Mouse (Mus musculus): ENCODE data around the gene Vax2. TPM values are rescaled to one million over a fixed set of nuclear protein-coding genes. Genes with fewer than 3 reads are reported as not detected.

The Vax2 gene
- total and polyA plus RNA-seq, 2 experiments from 2014 or later, result not detected

DNA sequence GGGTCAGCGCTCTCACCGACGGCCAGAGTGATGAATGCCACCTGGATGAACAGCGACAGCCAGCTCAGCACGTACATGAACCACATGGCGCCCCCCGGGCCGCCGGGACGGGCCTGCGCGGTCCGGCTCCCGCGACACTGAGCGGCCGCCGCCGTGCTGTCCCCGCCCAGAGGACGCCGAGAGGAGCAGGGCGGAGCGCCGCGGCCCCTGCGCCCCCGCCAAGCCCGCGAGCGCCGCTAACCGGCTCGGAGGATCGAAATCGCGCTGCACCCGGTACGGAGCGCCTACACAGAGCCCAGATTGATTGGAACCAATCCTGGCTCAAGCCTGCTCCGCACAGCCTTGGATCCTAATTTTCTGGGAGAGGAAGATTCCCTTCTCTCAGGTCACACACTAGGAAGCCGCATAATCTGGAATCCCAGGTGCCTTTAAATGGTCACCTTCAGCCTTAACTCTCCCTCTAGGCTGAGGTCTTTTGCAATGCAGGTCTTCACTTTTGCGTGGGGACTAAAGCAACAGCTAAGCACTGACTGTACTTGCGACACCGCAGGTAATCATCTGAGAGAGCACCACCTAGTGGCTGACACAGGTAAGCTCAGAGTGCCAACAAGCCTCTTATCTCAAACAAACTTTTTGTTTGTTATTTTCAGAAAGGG is 64.7 kb downstream of the Vax2 start, which contains the start of gene Tex261:
TSS of gene Tex261 (minus strand) at position 176 of the 656 bp plus-strand sequence.
- under 1% methylated on average over 45 of the region's 45 CpGs for WGBS
- peak within 1 kb of the TSS; percentile 91 for H3K27ac ChIP-seq (ENCODE audit: low read depth)
- peak within 1 kb of the TSS; percentile 70 for H3K4me3 ChIP-seq (ENCODE audit: low read depth, low read length)
- ATAC-seq (ENCODE audit: insufficient read depth, low read depth), result peak; percentile 96
- peaks cover 9% of the 10 kb centered on the region for H3K4me1 ChIP-seq (ENCODE audit: control insufficient read depth, insufficient read depth)
- peak; percentile 90 for DNase-seq (ENCODE audit: low spot score)
- no peaks in the 10 kb centered on the region for H3K27me3 ChIP-seq (ENCODE audit: control insufficient read depth, insufficient read depth, low read length)
- H3K4me2 ChIP-seq (ENCODE audit: low read depth, low read length), result peak within 1 kb of the TSS; percentile 87
- TF ChIP-seq CTCF (IDR thresholded peaks at IDR 0.05; ENCODE audit: low read depth), result peak; percentile 83
- no peak for TF ChIP-seq EP300 (IDR thresholded peaks at IDR 0.05; ENCODE audit: low read depth)
- H3K9me3 ChIP-seq (replicated peaks; ENCODE audit: control insufficient read depth, low read length), result no peaks in the 10 kb centered on the region
- H3K9ac ChIP-seq (replicated peaks; ENCODE audit: low read depth, low read length), result peak within 1 kb of the TSS; percentile 79
- peaks cover 28% of the 10 kb centered on the region for H3K36me3 ChIP-seq (replicated peaks; ENCODE audit: control insufficient read depth, insufficient read depth, low read length)

DNA sequence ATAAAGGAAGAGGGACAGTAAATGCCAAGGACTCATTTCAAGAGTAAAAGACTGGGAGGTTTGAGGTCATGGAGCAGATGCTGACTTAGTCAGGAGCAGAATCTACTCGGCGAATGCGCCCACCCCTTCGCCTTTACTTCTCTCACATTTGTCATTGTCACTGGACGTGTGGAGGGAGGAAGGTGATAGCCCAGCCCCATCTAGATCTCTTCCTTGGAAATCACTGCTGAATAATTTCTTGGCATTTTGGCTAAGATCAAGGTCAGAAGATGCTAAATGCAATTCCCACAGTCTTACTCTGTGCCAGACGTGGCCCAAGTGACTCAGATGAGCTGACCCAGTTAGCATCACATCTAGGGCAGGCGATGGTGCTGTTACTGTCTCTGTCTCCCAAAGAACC is 67.2 kb downstream of the Vax2 start:
- Histone ChIP-seq H3K4me2 (ENCODE audit: low read depth, low read length) (no peak overlapping the region), H3K9ac (replicated peaks; ENCODE audit: low read depth, low read length) (no peak overlapping the region), H3K4me1 (ENCODE audit: control insufficient read depth, insufficient read depth) (peaks cover 9% of the 10 kb centered on the region), H3K27ac (ENCODE audit: low read depth) (no peak overlapping the region), H3K36me3 (replicated peaks; ENCODE audit: control insufficient read depth, insufficient read depth, low read length) (peaks cover 4% of the 10 kb centered on the region; the same call in 1 of the 2 replicates), H3K4me3 (ENCODE audit: low read depth, low read length) (no peak overlapping the region), H3K9me3 (replicated peaks; ENCODE audit: control insufficient read depth, low read length) (no peaks in the 10 kb centered on the region), H3K27me3 (ENCODE audit: control insufficient read depth, insufficient read depth, low read length) (no peaks in the 10 kb centered on the region)
- no peak for TF ChIP-seq EP300 (IDR thresholded peaks at IDR 0.05; ENCODE audit: low read depth)
- TF ChIP-seq CTCF (IDR thresholded peaks at IDR 0.05; ENCODE audit: low read depth), result no peak
- no peak for ATAC-seq (ENCODE audit: insufficient read depth, low read depth)
- 81% methylated on average over 7 of the region's 7 CpGs for WGBS
- DNase-seq (ENCODE audit: low spot score), result no peak

DNA sequence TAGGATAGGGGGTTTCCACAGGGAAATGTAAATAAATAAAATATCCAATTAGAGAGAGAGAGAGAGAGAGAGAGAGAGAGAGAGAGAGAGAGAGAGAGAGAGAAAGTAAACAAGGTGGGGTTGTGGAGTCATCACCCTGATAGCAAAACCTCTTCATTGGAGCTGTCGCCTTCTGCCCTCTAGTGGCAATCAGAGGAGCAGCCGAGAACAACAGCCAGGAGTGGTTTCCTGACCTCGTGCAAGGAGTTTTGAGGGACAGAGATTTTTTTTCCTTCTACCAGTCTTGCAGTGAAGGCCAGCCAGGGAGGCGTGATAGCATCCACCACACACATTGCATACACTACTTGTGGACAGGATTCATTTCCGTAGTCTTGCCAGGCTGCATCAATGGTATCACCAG is 68.0 kb downstream of the Vax2 start:
- H3K9ac ChIP-seq (replicated peaks; ENCODE audit: low read depth, low read length), result no peak overlapping the region
- H3K4me3 ChIP-seq (ENCODE audit: low read depth, low read length), result no peak overlapping the region
- TF ChIP-seq CTCF (IDR thresholded peaks at IDR 0.05; ENCODE audit: low read depth), result peak; percentile 84
- TF ChIP-seq EP300 (IDR thresholded peaks at IDR 0.05; ENCODE audit: low read depth), result no peak
- WGBS, result 9% methylated on average over 5 of the region's 5 CpGs
- ATAC-seq (ENCODE audit: insufficient read depth, low read depth) (no peak), DNase-seq (ENCODE audit: low spot score) (peak; percentile 50)
- H3K27me3 ChIP-seq (ENCODE audit: control insufficient read depth, insufficient read depth, low read length), result no peaks in the 10 kb centered on the region
- no peaks in the 10 kb centered on the region for H3K36me3 ChIP-seq (replicated peaks; ENCODE audit: control insufficient read depth, insufficient read depth, low read length)
- H3K4me2 ChIP-seq (ENCODE audit: low read depth, low read length), result no peak overlapping the region
- peaks cover 7% of the 10 kb centered on the region for H3K4me1 ChIP-seq (ENCODE audit: control insufficient read depth, insufficient read depth)
- H3K9me3 ChIP-seq (replicated peaks; ENCODE audit: control insufficient read depth, low read length), result no peaks in the 10 kb centered on the region
- no peak overlapping the region for H3K27ac ChIP-seq (ENCODE audit: low read depth)

DNA sequence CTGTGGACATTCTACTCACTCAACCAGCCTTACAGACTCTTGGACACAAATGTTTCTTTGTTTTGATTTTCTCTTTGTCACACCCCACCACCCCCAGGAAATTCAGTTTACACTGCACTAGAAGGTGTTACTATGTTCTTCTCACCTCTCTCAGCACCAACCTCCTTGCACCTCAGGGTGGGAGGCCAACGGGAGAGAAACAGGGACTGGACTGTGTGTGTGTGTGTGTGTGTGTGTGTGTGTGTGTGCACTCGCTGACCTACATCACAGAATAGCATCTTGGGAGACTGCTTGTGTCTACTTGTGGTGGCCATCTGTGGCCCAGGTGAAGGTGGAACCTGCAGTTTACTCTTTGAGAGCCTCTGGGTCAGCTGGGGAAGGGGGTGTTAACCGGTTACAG is 75.4 kb downstream of the Vax2 start:
- no peaks in the 10 kb centered on the region for H3K27me3 ChIP-seq (ENCODE audit: control insufficient read depth, insufficient read depth, low read length)
- TF ChIP-seq EP300 (IDR thresholded peaks at IDR 0.05; ENCODE audit: low read depth) (no peak), CTCF (IDR thresholded peaks at IDR 0.05; ENCODE audit: low read depth) (no peak)
- H3K9me3 ChIP-seq (replicated peaks; ENCODE audit: control insufficient read depth, low read length), result no peaks in the 10 kb centered on the region
- no peaks in the 10 kb centered on the region for H3K4me1 ChIP-seq (ENCODE audit: control insufficient read depth, insufficient read depth)
- ATAC-seq (ENCODE audit: insufficient read depth, low read depth) (no peak), DNase-seq (ENCODE audit: low spot score) (no peak)
- 54% methylated on average over 3 of the region's 3 CpGs for WGBS
- H3K9ac ChIP-seq (replicated peaks; ENCODE audit: low read depth, low read length), result no peak overlapping the region
- H3K4me2 ChIP-seq (ENCODE audit: low read depth, low read length), result no peak overlapping the region
- H3K27ac ChIP-seq (ENCODE audit: low read depth), result no peak overlapping the region
- no peaks in the 10 kb centered on the region for H3K36me3 ChIP-seq (replicated peaks; ENCODE audit: control insufficient read depth, insufficient read depth, low read length)
- no peak overlapping the region for H3K4me3 ChIP-seq (ENCODE audit: low read depth, low read length)

Other genes with a start within 250 kb of the Vax2 start
- gene Dguok, start 204.3 kb upstream of the Vax2 start, total RNA-seq (2014; rRNA removed; ENCODE audit: low replicate concordance), result 21.4 and 25.2 TPM in 2 replicates
- gene Dguok, start 204.3 kb upstream of the Vax2 start, polyA plus RNA-seq (2015; fragmentation: Nextera tagmentation; extraction: Ambion mirVana), result 51.7 and 58.4 TPM in 2 replicates
- gene Actg2, start 175.0 kb upstream of the Vax2 start, total RNA-seq (2014; rRNA removed; ENCODE audit: low replicate concordance), result 15.0 and 831 TPM in 2 replicates
- 7.0 and 9.9 TPM in 2 replicates for gene Actg2, start 175.0 kb upstream of the Vax2 start, polyA plus RNA-seq (2015; fragmentation: Nextera tagmentation; extraction: Ambion mirVana)
- gene Stambp, start 138.5 kb upstream of the Vax2 start, total RNA-seq (2014; rRNA removed; ENCODE audit: low replicate concordance), result 1.2 and 1.5 TPM in 2 replicates
- 22.9 and 24.6 TPM in 2 replicates for gene Stambp, start 138.5 kb upstream of the Vax2 start, polyA plus RNA-seq (2015; fragmentation: Nextera tagmentation; extraction: Ambion mirVana)
- 1.7 TPM in 1 of 2 replicates, not detected in the other for gene Clec4f, start 55.1 kb upstream of the Vax2 start, total RNA-seq (2014; rRNA removed; ENCODE audit: low replicate concordance)
- gene Clec4f, start 55.1 kb upstream of the Vax2 start, polyA plus RNA-seq (2015; fragmentation: Nextera tagmentation; extraction: Ambion mirVana), result 0.59 and 0.66 TPM in 2 replicates
- 0.11 and 0.19 TPM in 2 replicates for gene Cd207, start 33.4 kb upstream of the Vax2 start, total RNA-seq (2014; rRNA removed; ENCODE audit: low replicate concordance)
- gene Cd207, start 33.4 kb upstream of the Vax2 start, polyA plus RNA-seq (2015; fragmentation: Nextera tagmentation; extraction: Ambion mirVana), result 0.75 and 1.2 TPM in 2 replicates
- 0.15 and 4.1 TPM in 2 replicates for gene Atp6v1b1, start 31.7 kb downstream of the Vax2 start, total RNA-seq (2014; rRNA removed; ENCODE audit: low replicate concordance)
- gene Atp6v1b1, start 31.7 kb downstream of the Vax2 start, polyA plus RNA-seq (2015; fragmentation: Nextera tagmentation; extraction: Ambion mirVana), result 0.10 TPM in 1 of 2 replicates, not detected in the other
- gene Ankrd53, start 51.4 kb downstream of the Vax2 start, total RNA-seq (2014; rRNA removed; ENCODE audit: low replicate concordance), result not detected in 2 replicates
- gene Ankrd53, start 51.4 kb downstream of the Vax2 start, polyA plus RNA-seq (2015; fragmentation: Nextera tagmentation; extraction: Ambion mirVana), result 0.16 TPM in 2 replicates
- 78.9 and 85.9 TPM in 2 replicates for gene Tex261, start 64.5 kb downstream of the Vax2 start, total RNA-seq (2014; rRNA removed; ENCODE audit: low replicate concordance)
- 102 and 109 TPM in 2 replicates for gene Tex261, start 64.5 kb downstream of the Vax2 start, polyA plus RNA-seq (2015; fragmentation: Nextera tagmentation; extraction: Ambion mirVana)
- 44.3 and 50.9 TPM in 2 replicates for gene Nagk, start 83.7 kb downstream of the Vax2 start, total RNA-seq (2014; rRNA removed; ENCODE audit: low replicate concordance)
- gene Nagk, start 83.7 kb downstream of the Vax2 start, polyA plus RNA-seq (2015; fragmentation: Nextera tagmentation; extraction: Ambion mirVana), result 65.3 and 70.9 TPM in 2 replicates
- 26.8 and 40.2 TPM in 2 replicates for gene Paip2b, start 120.5 kb downstream of the Vax2 start, total RNA-seq (2014; rRNA removed; ENCODE audit: low replicate concordance)
- 11.6 and 13.0 TPM in 2 replicates for gene Paip2b, start 120.5 kb downstream of the Vax2 start, polyA plus RNA-seq (2015; fragmentation: Nextera tagmentation; extraction: Ambion mirVana)
- 40.4 and 92.4 TPM in 2 replicates for gene Zfp638, start 155.8 kb downstream of the Vax2 start, total RNA-seq (2014; rRNA removed; ENCODE audit: low replicate concordance)
- gene Zfp638, start 155.8 kb downstream of the Vax2 start, polyA plus RNA-seq (2015; fragmentation: Nextera tagmentation; extraction: Ambion mirVana), result 28.5 and 31.9 TPM in 2 replicates

Measured in heart, postnatal 0 days (tissue).